Mouse (Mus musculus) hindbrain, embryonic 12.5 days (tissue): ENCODE measurements around the gene Osbp. TPM values are rescaled to one million over a fixed set of nuclear protein-coding genes. Genes with fewer than 3 reads are reported as not detected.

Experiments
- ATAC-seq: fragments of 200-750 bp; cut with Nextera tagmentation; 2 replicates; pipeline ENCODE4 v1.8.0; 2017; ENCODE audit warnings: moderate TSS enrichment; ENCODE audit not compliant: low FRiP score
- H3K27ac ChIP-seq: fragments of 300-500 bp; sonication (generic); 2 replicates; pipeline ENCODE4 v1.5.1; 2016; ENCODE audit warnings: mild to moderate bottlenecking
- H3K27me3 ChIP-seq: fragments of 300-500 bp; sonication (generic); 2 replicates; pipeline ENCODE4 v1.6.1; 2016; ENCODE audit warnings: mild to moderate bottlenecking
- H3K36me3 ChIP-seq: fragments of 300-500 bp; sonication (generic); 2 replicates; pipeline ENCODE4 v1.6.1; 2016; ENCODE audit warnings: mild to moderate bottlenecking
- H3K4me1 ChIP-seq: fragments of 300-500 bp; sonication (generic); 2 replicates; pipeline ENCODE4 v1.6.1; 2016
- H3K4me2 ChIP-seq: fragments of 300-500 bp; sonication (generic); replicated peaks from 2 replicates; pipeline ENCODE4 v1.6.1; 2016; ENCODE audit warnings: mild to moderate bottlenecking
- H3K4me3 ChIP-seq: fragments of 300-500 bp; sonication (generic); 2 replicates; pipeline ENCODE4 v1.5.1; 2016; ENCODE audit warnings: mild to moderate bottlenecking
- H3K9ac ChIP-seq: fragments of 300-500 bp; sonication (generic); 2 replicates; pipeline ENCODE4 v1.6.1; 2016; ENCODE audit warnings: mild to moderate bottlenecking, moderate library complexity
- H3K9me3 ChIP-seq: fragments of 300-500 bp; sonication (generic); replicated peaks from 2 replicates; pipeline ENCODE4 v1.6.1; 2016; ENCODE audit warnings: mild to moderate bottlenecking
- WGBS: fragments of 180-500 bp; shearing (Covaris S2); methylation state at CpG from one replicate; pipeline ENCODE4 v1.1.7; 2016; 5-methylcytosine and 5-hydroxymethylcytosine counted together
- polyA plus RNA-seq: library from polyadenylated mRNA; unstranded; fragments of >200 nt; fragmentation: Nextera tagmentation; extraction: Ambion mirVana; gene quantifications from 2 replicates; pipeline ENCODE4 v1.2.1, GENCODE M21; 2016

Osbp gene
- polyA plus RNA-seq, 1 experiment from 2014 or later: 5.4 TPM

DNA sequence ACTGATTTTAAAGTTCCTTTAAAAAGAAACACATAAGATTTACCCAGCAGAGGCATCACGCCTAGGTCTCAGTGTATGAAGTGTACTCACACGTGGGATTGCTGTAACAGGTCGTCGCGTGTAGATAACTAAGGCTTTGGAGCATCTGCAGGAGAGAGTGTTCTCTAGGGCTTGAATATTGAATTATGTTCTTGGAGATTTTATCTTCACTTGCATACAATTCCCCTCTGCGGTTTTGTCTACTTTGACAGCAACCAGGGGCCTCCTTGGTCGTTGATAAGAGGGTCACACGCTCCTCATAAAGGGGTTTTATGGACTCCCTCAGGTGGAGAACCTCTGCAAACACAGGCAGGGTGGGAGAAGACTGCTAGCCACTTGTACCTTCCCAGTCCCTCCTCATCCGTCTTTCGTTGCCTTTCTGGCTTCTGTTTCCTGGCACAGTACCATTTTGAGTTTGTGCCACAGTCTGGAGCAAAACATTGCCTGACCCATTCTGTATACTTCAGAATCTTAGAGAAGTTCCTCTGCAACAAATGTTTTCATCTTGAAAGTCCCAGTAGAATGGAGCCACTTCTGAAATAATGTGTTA is 26.8 kb downstream of the Osbp start:
- H3K36me3 ChIP-seq: peaks cover 74% of the 10 kb centered on the region
- no peaks in the 10 kb centered on the region for H3K4me1 ChIP-seq
- ATAC-seq: no peak
- H3K27me3 ChIP-seq: no peaks in the 10 kb centered on the region
- H3K27ac ChIP-seq: no peak overlapping the region
- 96% methylated on average over 10 of the region's 10 CpGs for WGBS
- no peaks in the 10 kb centered on the region for H3K9me3 ChIP-seq
- H3K9ac ChIP-seq: no peak overlapping the region
- no peak overlapping the region for H3K4me2 ChIP-seq
- H3K4me3 ChIP-seq: no peak overlapping the region

DNA sequence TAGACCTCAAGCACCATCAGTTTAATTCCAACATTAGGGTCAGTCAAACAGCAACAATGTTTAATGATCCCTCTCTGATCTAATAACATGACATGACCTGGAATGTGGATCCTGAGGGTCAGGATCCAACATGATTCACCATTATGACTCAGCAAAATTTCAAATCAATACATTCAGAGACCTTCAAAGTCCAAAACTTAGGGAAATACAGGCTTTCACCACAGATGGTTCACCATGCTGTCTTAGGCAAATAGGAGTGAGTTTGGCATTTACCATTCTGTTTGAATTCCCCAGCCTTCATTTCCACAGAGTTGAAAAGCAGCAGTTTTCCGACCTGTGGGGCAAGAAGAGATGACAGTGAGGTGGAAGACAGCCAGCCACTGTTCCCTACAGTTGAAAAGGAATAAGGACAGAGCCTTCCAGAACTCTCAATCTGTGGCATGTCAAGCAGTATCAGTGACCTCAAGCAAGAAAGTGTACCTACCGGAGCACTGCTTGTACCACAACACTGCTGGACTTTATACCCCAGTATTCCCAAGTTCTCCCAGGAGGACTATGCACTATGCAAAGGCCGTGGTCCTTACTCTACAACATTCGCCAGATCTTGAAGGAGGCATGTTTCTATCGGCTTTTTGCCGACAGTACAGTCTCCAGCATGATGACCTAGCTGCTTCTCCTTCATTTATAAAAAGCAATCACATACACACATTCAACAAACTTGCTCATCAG is 29.1 kb downstream of the Osbp start:
- Histone ChIP-seq H3K27ac (no peak overlapping the region), H3K4me3 (no peak overlapping the region), H3K36me3 (peaks cover 52% of the 10 kb centered on the region), H3K9ac (no peak overlapping the region), H3K9me3 (no peaks in the 10 kb centered on the region), H3K4me2 (no peak overlapping the region), H3K4me1 (no peaks in the 10 kb centered on the region), H3K27me3 (no peaks in the 10 kb centered on the region)
- ATAC-seq: no peak
- 94% methylated on average over 6 of the region's 6 CpGs for WGBS

DNA sequence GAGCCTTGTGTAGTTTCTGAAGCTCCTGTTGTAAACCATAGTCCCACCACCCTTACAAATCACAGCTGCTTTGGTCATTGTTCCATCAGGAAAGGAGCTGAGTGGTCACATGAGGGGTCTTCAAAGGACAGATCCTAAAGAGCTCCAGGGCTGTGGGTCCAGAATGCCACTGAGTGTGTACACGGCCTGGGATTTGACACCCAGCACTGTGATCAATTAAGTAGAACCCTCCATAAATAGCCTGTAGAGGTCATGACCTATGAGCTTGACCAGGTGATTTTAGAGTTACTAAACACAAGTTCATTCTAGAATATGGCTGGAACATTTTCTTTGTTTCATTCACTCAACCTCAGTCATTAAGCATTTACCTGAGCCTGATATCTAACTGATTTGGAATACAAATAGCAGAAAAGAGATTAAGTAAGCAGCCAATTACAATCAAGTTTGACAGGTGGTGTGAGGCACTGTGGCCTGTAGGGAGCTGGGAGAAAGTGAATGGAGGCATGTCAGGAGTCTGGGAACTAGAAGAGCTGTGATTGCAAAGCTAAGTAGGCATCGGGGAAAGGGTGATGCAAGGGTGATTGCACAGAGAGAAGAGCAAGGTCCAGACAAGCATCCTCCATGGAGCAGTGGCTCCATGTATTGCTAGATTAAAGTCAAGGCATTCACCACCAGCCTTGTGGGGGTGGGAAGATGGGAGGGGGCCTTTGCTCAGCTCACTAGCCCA is 30.1 kb downstream of the Osbp start:
- Histone ChIP-seq H3K9ac (no peak overlapping the region), H3K4me1 (no peaks in the 10 kb centered on the region), H3K9me3 (no peaks in the 10 kb centered on the region), H3K36me3 (peaks cover 44% of the 10 kb centered on the region), H3K27ac (no peak overlapping the region), H3K27me3 (no peaks in the 10 kb centered on the region), H3K4me3 (no peak overlapping the region), H3K4me2 (no peak overlapping the region)
- 60% methylated on average over 2 of the region's 2 CpGs for WGBS
- ATAC-seq: no peak

DNA sequence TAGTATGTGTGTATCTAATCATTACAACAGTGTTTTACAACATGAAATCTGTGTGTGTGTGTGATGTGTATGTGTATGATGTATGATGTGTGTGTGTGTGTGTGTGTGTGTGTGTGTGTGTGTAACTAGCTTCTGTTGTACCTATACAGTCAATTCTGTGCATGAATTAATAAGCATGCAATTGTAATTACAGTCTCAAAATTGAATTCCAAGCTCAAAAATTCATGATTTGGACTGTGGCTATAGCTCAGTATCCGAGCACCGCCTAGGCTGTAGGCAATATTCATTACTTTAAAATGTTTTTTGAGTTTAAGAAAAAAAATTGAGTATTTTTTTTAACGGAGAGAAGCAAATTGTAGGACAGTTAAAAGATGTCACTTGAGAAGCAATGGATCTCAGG is 35.9 kb downstream of the Osbp start:
- Histone ChIP-seq H3K9me3 (no peaks in the 10 kb centered on the region), H3K27ac (no peak overlapping the region), H3K4me1 (peaks cover 6% of the 10 kb centered on the region), H3K36me3 (no peaks in the 10 kb centered on the region), H3K27me3 (no peaks in the 10 kb centered on the region), H3K9ac (no peak overlapping the region), H3K4me2 (no peak overlapping the region), H3K4me3 (no peak overlapping the region)
- WGBS: 25% methylated on average over 3 of the region's 3 CpGs
- ATAC-seq: no peak

DNA sequence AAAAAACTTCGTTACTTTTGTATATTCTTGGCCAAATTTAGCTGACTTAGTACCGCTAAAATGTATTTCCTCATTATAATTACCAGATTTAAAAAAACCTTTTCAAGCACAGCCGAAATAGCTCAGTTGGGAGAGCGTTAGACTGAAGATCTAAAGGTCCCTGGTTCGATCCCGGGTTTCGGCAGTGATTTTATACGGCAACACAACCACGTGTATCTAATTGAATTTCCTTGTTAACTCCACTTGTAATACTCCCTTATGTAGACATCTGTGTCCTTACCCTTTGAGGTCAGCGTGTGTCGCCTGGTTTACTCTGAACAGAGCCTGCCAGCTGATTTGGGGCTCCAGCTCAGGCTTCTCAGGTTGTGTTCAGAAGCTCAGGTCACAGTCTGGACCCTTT is 36.4 kb downstream of the Osbp start:
- Histone ChIP-seq H3K4me2 (peak overlapping the region; percentile 26), H3K4me3 (peak overlapping the region; percentile 12; the same call in 1 of the 2 replicates), H3K9ac (no peak overlapping the region), H3K4me1 (peaks cover 7% of the 10 kb centered on the region), H3K27ac (no peak overlapping the region), H3K9me3 (no peaks in the 10 kb centered on the region), H3K36me3 (no peaks in the 10 kb centered on the region), H3K27me3 (no peaks in the 10 kb centered on the region)
- WGBS: 4% methylated on average over 11 of the region's 11 CpGs
- ATAC-seq: no peak

DNA sequence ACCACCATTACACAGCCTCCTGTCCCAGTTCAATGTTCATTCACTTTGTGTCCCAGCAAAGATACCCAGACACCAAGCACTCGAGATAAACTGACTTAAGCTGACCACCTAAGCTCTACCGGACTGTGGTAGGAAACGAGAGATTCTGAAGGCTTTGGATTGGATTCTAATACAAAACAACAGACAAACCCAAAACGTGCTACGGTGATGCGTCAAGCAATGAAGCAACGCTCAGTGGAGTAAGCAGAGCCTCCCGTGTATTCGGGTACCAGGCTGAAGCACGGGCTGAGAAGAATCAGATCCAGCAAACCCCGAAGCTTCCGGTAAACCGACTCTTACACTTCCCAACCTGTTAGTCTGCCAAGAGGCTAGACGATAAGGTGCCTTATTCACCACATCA is 37.0 kb downstream of the Osbp start:
- Histone ChIP-seq H3K4me2 (peak overlapping the region; percentile 26), H3K4me1 (peaks cover 12% of the 10 kb centered on the region), H3K36me3 (no peaks in the 10 kb centered on the region), H3K27me3 (no peaks in the 10 kb centered on the region), H3K9me3 (no peaks in the 10 kb centered on the region), H3K27ac (no peak overlapping the region), H3K4me3 (0 out of 2 replicates have a peak overlapping the region, but pooled peaks have one; percentile 12), H3K9ac (no peak overlapping the region)
- no peak for ATAC-seq
- WGBS: 64% methylated on average over 14 of the region's 14 CpGs

DNA sequence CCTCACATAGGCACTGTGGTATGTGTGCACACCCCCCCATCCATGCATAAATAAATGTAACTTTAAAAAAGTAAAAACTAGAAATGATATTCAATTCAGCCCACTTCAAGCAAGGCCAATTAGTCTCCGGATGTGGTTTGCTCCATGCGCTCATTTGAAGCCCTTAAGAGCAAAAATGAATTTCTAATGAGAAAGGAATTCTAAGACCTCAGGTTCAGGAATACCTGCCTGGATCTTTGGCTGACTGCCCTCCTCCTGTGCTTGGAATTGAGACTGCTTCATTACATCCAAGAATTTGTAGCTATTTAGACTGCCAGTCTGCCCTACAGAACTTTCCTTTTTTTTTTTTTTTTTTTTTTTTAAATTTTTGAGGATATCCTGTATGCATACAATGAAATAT is 37.8 kb downstream of the Osbp start:
- H3K27ac ChIP-seq: no peak overlapping the region
- no peaks in the 10 kb centered on the region for H3K27me3 ChIP-seq
- no peak overlapping the region for H3K4me3 ChIP-seq
- no peak overlapping the region for H3K4me2 ChIP-seq
- no peaks in the 10 kb centered on the region for H3K36me3 ChIP-seq
- H3K9me3 ChIP-seq: no peaks in the 10 kb centered on the region
- WGBS: 95% methylated on average over 2 of the region's 2 CpGs
- peaks cover 12% of the 10 kb centered on the region for H3K4me1 ChIP-seq
- ATAC-seq: no peak
- H3K9ac ChIP-seq: no peak overlapping the region

DNA sequence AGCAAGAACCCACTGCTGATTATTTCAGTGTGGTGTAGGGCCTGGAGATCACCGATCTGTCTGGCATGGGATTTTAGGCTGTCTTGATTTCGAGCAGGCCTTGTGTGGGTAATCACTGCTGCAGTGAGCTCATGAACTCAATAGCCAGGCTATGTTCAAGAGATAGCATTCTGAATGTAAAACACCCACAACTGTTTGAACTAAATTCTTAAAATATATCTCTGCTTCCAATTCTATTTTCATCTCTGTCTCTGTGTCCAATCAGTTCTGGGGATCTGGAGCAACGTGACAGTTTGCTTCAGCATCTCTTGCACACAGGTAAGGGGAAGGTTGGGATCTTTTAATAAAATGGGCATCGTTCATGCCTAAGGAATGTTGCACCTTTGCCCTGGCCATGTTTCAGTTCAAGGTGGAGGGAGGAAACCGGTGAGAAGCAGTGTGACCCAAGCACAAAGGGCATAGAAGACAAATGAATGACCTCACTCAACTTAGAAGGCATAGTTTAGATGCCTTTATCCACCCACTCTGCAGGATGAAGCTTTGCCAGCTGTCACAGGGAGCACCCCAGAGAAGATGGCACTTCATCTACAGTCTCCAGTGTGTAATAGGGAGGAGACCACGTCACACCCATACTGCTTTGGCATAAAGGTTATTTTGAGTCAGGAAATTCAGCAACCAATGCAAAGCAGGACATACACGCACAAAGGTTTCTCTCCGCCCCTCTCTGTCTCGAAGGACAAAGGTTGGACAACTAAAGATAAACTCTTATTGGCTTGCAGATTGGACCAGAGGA is 38.7 kb downstream of the Osbp start:
- H3K27me3 ChIP-seq: no peaks in the 10 kb centered on the region
- no peak overlapping the region for H3K27ac ChIP-seq
- no peaks in the 10 kb centered on the region for H3K9me3 ChIP-seq
- 57% methylated on average over 9 of the region's 9 CpGs for WGBS
- no peak for ATAC-seq
- peaks cover 12% of the 10 kb centered on the region for H3K4me1 ChIP-seq
- no peaks in the 10 kb centered on the region for H3K36me3 ChIP-seq
- peak overlapping the region; percentile 66 for H3K4me2 ChIP-seq
- peak overlapping the region; percentile 55 for H3K4me3 ChIP-seq
- peak overlapping the region; percentile 59 for H3K9ac ChIP-seq

DNA sequence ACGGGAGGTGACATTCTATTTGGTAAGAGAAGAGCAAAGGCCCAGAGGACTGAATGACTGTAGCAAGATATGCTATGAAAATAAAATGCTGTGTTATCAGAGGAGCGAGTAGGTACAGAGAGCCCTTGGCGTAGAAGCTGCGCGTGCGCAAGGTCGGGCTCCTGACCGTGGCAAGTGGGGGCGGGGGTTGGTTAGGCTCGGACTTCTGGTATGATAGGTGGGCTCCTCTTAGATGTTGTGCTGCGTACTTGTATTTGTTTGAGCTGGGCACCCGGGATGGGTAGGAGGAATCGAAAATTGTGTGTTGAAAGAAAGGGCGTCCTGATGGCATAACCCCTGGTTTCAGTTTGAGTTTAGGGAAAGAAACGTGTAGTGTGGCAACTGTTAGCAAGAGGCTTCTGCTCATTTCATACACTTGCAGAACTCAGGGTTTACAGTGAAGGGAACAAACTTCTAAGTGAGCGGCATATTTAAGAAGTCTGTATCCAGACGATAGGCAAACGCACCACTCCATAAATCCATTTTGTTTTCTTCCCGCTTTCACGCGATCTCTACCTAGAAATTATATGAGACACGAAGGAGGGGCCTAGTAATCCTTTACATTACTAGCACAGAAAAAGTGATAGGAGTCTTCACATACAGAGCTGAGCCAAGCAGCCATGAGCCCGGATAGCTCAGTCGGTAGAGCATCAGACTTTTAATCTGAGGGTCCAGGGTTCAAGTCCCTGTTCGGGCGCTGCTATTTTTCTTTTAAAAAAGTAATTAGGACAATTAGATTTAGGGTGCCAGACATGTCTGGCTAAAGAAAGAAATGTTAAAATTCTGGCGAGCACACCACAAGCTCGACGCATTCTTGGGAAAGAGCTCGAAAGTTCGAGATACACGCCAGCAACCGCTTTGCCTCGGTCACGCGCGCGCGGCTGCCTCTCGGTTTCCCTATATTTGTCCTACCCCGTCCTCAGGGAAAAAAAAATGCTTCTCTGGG is 39.9 kb downstream of the Osbp start:
- Histone ChIP-seq H3K36me3 (no peaks in the 10 kb centered on the region), H3K9me3 (no peaks in the 10 kb centered on the region), H3K27ac (peak overlapping the region; percentile 62), H3K4me2 (peak overlapping the region; percentile 66), H3K9ac (peak overlapping the region; percentile 59), H3K4me1 (peaks cover 12% of the 10 kb centered on the region), H3K4me3 (peak overlapping the region; percentile 55), H3K27me3 (no peaks in the 10 kb centered on the region)
- under 1% methylated on average over 41 of the region's 41 CpGs for WGBS
- ATAC-seq: peak; percentile 80

DNA sequence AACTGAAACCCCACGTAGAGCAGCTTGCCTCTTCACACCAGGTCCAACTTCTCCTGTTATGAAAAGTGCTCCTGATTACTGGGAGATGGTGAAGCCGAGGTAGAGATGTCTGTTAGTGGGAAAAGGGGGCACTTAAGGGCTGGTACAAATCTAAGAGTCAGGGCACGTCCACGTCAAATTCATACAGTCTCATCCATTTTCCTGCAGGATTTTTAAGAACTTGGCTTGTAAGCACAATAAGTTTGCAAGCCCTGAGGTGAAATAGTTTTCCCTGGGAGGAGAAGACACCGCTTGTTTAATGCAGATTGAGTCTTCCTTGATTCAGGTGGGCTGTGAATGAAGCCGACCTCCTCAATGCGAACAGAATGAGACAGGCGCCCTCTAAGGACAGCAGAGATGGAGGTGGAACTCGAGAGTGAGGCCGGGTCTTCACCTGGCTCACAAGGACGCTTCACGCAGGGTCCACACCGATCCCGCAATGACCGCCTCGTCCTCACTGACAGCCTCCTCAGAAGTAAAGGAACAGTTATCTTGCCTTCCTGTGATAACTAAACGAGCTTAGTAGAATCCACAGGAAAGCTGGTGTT is 40.7 kb downstream of the Osbp start:
- Histone ChIP-seq H3K9me3 (no peaks in the 10 kb centered on the region), H3K4me2 (peak overlapping the region; percentile 66), H3K9ac (peak overlapping the region; percentile 49), H3K27me3 (no peaks in the 10 kb centered on the region), H3K36me3 (no peaks in the 10 kb centered on the region), H3K27ac (no peak overlapping the region), H3K4me1 (peaks cover 12% of the 10 kb centered on the region), H3K4me3 (peak overlapping the region; percentile 55)
- no peak for ATAC-seq
- WGBS: 2% methylated on average over 17 of the region's 17 CpGs
